Mouse (Mus musculus) heart, embryonic 10.5 days (tissue): ENCODE measurements around the gene Ndfip2. TPM values are rescaled to one million over a fixed set of nuclear protein-coding genes. Genes with fewer than 3 reads are reported as not detected.

Experiments
- DNase-seq: peaks from one replicate; pipeline ENCODE4 v3.0.0-alpha.2; 2017; ENCODE audit warnings: low spot score
- H3K27ac ChIP-seq: fragments of 300-500 bp; sonication (generic); 2 replicates; pipeline ENCODE4 v1.5.1; 2016; ENCODE audit warnings: mild to moderate bottlenecking
- H3K27me3 ChIP-seq: fragments of 300-500 bp; sonication (generic); 2 replicates; pipeline ENCODE4 v1.6.1; 2016; ENCODE audit warnings: mild to moderate bottlenecking; ENCODE audit not compliant: poor library complexity, insufficient read depth, severe bottlenecking
- H3K36me3 ChIP-seq: fragments of 300-500 bp; sonication (generic); 2 replicates; pipeline ENCODE4 v1.6.1; 2016; ENCODE audit warnings: mild to moderate bottlenecking, moderate library complexity
- H3K4me1 ChIP-seq: fragments of 300-500 bp; sonication (generic); 2 replicates; pipeline ENCODE4 v1.6.1; 2016; ENCODE audit warnings: mild to moderate bottlenecking
- H3K4me3 ChIP-seq: fragments of 300-500 bp; sonication (generic); 2 replicates; pipeline ENCODE4 v1.5.1; 2016; ENCODE audit warnings: mild to moderate bottlenecking, moderate library complexity
- H3K9me3 ChIP-seq: fragments of 300-500 bp; sonication (generic); 2 replicates; pipeline ENCODE4 v1.6.1; 2016; ENCODE audit warnings: mild to moderate bottlenecking, moderate library complexity
- WGBS: fragments of 180-500 bp; shearing (Covaris S2); methylation state at CpG from one replicate; pipeline ENCODE4 v1.1.7; 2016; 5-methylcytosine and 5-hydroxymethylcytosine counted together
- polyA plus RNA-seq: library from polyadenylated mRNA; unstranded; fragments of >200 nt; fragmentation: Nextera tagmentation; extraction: Ambion mirVana; gene quantifications from 2 replicates; pipeline ENCODE4 v1.2.1, GENCODE M21; 2016

The Ndfip2 gene
- polyA plus RNA-seq, 1 experiment from 2014 or later, result 55.1 TPM

DNA sequence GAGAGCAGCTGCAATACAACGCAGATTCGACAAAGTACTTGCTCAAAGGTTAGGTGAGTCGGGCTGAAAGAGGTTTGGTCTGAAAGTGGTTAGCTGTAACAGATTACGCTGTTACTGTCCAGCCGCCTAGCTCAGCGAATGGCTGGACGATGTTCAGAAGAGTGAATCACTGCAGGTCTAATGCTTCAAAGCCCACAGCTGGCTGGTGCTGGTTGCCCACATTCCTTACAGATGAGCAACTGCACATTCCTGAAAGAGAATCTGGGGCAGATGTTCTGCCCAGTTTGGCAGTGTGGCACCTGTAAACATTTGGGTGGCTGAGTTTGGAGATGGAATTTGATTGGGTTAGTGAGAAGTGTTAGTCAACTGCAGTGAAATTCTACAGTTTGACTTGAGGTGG is 2.8 kb upstream of the Ndfip2 start:
- no peaks in the 10 kb centered on the region for H3K9me3 ChIP-seq
- WGBS, result 79% methylated on average over 7 of the region's 7 CpGs
- no peaks in the 10 kb centered on the region for H3K27me3 ChIP-seq
- H3K36me3 ChIP-seq, result no peaks in the 10 kb centered on the region
- no peak for DNase-seq
- no peaks in the 10 kb centered on the region for H3K4me1 ChIP-seq
- H3K4me3 ChIP-seq, result no peak overlapping the region
- no peak overlapping the region for H3K27ac ChIP-seq

DNA sequence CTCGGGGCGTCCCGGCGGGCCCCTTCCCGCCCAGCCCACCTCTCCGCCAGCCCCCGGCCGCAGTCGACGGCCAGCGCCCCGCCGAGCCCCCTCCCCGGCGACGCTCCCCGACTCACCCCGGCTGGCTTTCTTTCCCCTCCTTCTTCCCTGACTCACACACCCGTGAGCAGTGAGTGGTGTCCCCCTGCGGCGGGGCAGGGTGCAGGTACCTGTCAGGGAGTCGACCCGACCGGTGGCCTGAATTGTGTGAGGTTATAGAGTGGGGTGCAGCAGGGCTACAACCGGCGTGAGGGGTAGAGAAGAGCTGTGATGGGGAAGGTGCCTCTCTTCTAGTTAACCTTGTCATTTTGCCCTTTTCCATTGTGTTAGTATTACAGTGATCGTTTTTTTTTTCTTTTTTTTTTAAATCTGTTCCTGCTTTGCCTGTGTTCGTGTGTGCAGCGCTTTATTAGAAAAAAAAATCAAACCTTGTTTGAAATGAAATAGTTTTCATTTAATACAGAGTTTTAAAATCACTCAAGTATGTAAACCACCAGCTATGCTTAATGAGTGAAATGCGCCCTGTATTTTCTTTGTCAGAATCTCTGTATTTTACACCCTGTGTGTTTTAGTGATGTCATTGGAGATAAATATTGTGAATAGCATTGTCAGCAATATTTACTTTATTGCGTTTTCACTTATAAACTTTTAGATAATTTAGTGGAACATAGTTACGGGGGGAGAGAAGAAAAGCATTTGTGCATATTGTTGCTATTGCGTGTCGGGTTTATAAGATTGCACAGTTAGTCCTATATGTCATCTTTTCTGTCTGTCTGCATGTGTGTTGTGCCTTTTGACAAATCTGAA is 885 bp downstream of the Ndfip2 start:
- peak overlapping the region; percentile 91 for H3K4me3 ChIP-seq
- peak overlapping the region; percentile 94 for H3K27ac ChIP-seq
- peak; percentile 85 for DNase-seq
- no peaks in the 10 kb centered on the region for H3K9me3 ChIP-seq
- 11% methylated on average over 32 of the region's 34 CpGs for WGBS
- no peaks in the 10 kb centered on the region for H3K27me3 ChIP-seq
- H3K36me3 ChIP-seq, result no peaks in the 10 kb centered on the region
- H3K4me1 ChIP-seq, result no peaks in the 10 kb centered on the region

DNA sequence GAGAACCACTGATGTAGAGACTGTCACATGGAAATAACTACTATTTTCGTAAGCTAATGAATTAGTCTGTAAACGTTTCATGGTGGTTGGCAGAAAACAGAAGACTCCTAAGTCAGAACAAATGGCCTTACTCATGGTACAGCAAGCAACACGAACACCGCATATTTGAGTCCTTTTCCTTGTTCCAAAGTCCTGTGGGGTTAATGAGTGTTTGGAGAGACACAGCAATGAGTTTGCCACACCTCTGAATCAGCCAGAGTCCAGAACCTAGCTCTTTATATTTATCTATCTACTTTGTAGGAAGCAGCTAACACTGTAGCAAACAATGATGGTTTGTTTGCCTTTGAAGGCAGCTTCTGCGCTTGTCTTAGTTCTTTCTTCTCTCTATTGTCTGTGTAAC is 4.5 kb downstream of the Ndfip2 start:
- Histone ChIP-seq H3K27ac (no peak overlapping the region), H3K27me3 (no peaks in the 10 kb centered on the region)
- WGBS, result 77% methylated on average over 5 of the region's 5 CpGs

DNA sequence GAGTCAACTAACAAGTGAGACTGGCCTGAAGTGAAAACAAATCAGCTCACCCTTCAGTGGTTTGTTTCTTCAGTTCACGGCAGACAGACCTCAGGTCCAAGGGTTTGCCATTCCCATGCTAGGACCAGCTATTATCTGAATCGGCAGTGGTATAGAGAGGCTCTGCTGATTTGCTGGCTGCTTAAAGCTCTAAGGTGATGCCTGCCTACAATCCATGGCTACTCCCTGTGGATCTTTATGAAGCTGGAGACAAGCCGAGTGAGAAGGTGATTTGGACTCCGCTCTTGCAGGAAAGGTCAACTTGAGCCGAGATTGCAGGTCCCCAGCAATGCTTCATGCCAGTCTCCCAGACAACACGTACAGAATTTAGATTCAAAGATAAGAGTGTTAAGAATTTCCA is 8.7 kb downstream of the Ndfip2 start:
- WGBS, result 45% methylated on average over 6 of the region's 6 CpGs

More for the DNA sequence above, 4.5 kb downstream of the Ndfip2 start:
- Histone ChIP-seq H3K36me3 (no peaks in the 10 kb centered on the region), H3K4me1 (peaks cover 11% of the 10 kb centered on the region), H3K4me3 (no peak overlapping the region), H3K9me3 (no peaks in the 10 kb centered on the region)
- no peak for DNase-seq

DNA sequence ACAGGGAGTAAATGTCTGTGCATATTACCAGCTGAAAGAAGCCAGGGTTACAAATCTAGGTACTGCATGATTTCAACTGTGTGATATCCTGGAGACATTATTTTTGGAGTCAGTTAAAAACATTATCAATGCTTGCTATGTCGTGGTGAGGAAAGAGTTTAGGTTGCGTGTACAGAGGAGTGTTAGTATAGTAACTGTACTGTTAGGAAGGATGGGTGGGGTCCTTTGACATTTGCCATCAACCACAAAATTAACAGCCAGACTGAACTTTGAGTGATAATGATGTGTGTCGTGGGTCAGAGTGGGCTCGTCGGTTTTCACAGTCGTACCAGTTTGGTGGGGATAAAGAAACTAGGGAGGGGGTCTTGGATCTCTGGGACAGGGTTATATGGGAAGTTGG is 13.7 kb downstream of the Ndfip2 start:
- H3K27ac ChIP-seq, result no peak overlapping the region
- no peaks in the 10 kb centered on the region for H3K36me3 ChIP-seq
- H3K27me3 ChIP-seq, result no peaks in the 10 kb centered on the region
- no peaks in the 10 kb centered on the region for H3K9me3 ChIP-seq
- no peak overlapping the region for H3K4me3 ChIP-seq
- DNase-seq, result no peak
- peaks cover 24% of the 10 kb centered on the region for H3K4me1 ChIP-seq
- WGBS, result 66% methylated on average over 6 of the region's 6 CpGs

More for the DNA sequence above, 8.7 kb downstream of the Ndfip2 start:
- no peak overlapping the region for H3K4me3 ChIP-seq
- no peak overlapping the region for H3K27ac ChIP-seq
- DNase-seq, result no peak
- H3K9me3 ChIP-seq, result no peaks in the 10 kb centered on the region
- no peaks in the 10 kb centered on the region for H3K36me3 ChIP-seq
- H3K27me3 ChIP-seq, result no peaks in the 10 kb centered on the region
- H3K4me1 ChIP-seq, result peaks cover 11% of the 10 kb centered on the region

DNA sequence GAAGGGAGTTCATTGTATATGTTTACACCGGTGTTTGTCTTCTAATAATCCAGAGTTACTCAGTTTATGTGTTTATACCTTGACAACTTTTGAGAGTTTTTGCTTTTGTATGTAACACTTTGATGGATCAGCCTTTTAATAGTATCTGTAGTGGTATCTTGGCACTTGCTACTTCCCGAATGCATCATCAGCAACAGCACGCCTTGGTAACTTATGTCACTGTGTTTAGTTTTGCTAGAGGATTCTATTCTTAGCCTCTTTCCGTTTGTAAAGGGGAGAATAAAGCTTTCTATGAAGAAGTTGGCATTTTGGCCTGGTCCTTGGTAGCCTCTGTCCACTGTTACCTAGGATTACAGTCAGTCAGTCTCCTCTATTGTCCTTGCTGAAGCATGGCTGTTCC is 14.2 kb downstream of the Ndfip2 start:
- Histone ChIP-seq H3K27ac (no peak overlapping the region), H3K9me3 (no peaks in the 10 kb centered on the region), H3K36me3 (no peaks in the 10 kb centered on the region), H3K4me3 (no peak overlapping the region), H3K4me1 (peaks cover 19% of the 10 kb centered on the region), H3K27me3 (no peaks in the 10 kb centered on the region)
- no peak for DNase-seq
- WGBS, result 64% methylated on average over 4 of the region's 4 CpGs

DNA sequence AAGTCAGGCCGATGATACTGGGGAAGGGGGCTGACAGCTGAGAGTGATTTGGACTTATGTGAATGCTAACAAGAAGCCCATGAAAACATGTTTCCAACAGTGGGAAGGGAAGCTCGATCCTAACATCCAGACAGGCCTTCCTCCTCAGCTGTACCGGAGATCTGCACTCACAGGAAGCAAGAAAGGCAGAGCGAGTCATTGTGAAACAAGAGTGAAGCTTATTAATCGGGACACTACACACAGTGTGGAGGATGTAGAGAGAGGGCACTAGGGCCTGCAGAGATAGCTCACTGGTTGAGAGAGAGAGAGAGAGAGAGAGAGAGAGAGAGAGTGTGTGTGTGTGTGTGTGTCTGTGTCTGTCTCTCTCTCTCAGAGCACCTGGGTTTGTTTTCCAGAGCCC is 16.8 kb downstream of the Ndfip2 start:
- peaks cover 19% of the 10 kb centered on the region for H3K4me1 ChIP-seq
- H3K27ac ChIP-seq, result no peak overlapping the region
- no peaks in the 10 kb centered on the region for H3K27me3 ChIP-seq
- H3K36me3 ChIP-seq, result no peaks in the 10 kb centered on the region
- WGBS, result 56% methylated on average over 5 of the region's 5 CpGs
- no peak for DNase-seq
- no peaks in the 10 kb centered on the region for H3K9me3 ChIP-seq
- H3K4me3 ChIP-seq, result no peak overlapping the region

DNA sequence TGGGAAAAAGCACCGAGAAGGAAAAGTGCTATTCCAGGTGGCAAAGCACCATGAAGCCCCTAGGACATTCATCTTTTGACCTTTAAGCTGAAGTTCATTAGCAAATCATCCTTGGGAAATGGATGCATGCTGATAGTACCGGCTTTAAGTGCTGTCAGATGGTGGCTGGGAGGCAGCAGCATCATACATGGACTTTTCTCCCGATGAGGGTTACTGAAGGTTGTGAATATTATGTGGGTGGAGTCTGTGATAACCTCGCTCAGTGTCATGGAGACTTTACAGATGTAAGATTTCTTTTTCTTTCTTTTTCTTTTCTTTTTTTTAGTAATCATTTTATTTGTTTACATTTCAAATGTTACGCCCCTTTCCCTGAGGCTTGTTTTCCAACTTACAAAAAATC is 18.9 kb downstream of the Ndfip2 start:
- Histone ChIP-seq H3K9me3 (no peaks in the 10 kb centered on the region), H3K4me1 (peaks cover 19% of the 10 kb centered on the region), H3K27ac (no peak overlapping the region), H3K4me3 (no peak overlapping the region), H3K27me3 (no peaks in the 10 kb centered on the region), H3K36me3 (no peaks in the 10 kb centered on the region)
- WGBS, result 76% methylated on average over 5 of the region's 5 CpGs
- no peak for DNase-seq

DNA sequence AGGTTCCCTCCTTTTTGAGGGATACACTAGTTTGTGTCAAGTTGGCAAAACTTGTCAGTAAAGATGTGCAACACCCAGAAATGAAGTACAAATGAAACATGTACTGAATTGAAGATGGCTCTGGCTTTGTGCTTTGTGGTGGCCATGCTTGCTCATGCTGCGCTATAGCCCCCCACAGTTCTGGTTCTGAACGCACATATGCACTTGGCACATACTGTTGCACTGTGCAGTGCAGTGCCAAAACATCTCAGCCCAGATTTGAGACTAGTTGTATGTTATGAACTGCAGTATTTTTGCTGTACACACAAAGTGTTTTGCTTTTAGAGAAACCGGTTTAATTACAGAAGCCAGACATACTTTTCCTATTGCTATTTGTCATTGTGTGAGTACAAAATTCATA is 25.7 kb downstream of the Ndfip2 start:
- no peaks in the 10 kb centered on the region for H3K4me1 ChIP-seq
- peaks cover 7% of the 10 kb centered on the region; the same call in 1 of the 2 replicates for H3K36me3 ChIP-seq
- no peak overlapping the region for H3K27ac ChIP-seq
- no peak for DNase-seq
- no peaks in the 10 kb centered on the region for H3K27me3 ChIP-seq
- H3K9me3 ChIP-seq, result no peaks in the 10 kb centered on the region
- no peak overlapping the region for H3K4me3 ChIP-seq
- 92% methylated on average over 3 of the region's 3 CpGs for WGBS

DNA sequence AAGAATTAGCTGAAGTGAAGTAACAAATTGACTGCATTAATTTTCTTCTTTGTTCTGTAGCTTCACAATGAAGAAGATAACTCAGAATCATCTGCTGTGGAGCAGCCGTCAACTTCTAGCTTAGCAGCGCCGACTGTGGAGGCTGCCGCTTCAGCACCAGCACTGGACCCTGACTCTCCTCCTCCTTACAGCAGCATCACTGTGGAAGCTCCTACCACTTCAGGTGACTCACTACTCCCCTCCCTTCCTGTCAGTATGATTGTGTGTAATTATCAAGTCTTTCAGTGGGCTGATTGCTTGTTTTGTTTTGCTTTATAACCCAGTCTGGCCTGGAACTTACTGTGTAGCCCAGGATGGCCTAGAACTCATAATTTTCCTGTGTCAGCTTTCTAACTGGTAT is 29.2 kb downstream of the Ndfip2 start:
- Histone ChIP-seq H3K9me3 (no peaks in the 10 kb centered on the region), H3K36me3 (peaks cover 11% of the 10 kb centered on the region), H3K27ac (no peak overlapping the region), H3K4me3 (no peak overlapping the region), H3K4me1 (no peaks in the 10 kb centered on the region), H3K27me3 (no peaks in the 10 kb centered on the region)
- no peak for DNase-seq
- 89% methylated on average over 4 of the region's 4 CpGs for WGBS

DNA sequence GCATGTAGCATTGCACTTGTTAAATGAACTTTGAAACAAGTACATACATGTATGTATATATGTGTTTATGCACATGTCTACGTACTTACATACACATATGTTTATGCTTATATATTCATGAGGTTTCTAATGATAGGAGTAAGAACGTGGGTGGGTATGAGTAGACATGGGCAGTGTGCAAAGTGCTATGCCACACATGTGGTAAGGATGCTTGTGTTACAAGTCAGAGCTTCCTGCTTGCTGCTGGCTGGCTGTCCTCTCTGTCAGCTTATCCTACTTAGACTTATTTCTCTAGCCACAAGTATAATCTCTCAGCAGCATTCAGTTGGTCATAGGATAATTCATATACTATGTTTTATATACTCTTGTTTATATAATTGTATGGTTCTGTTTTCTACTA is 29.6 kb downstream of the Ndfip2 start:
- no peaks in the 10 kb centered on the region for H3K4me1 ChIP-seq
- no peak overlapping the region for H3K4me3 ChIP-seq
- H3K27ac ChIP-seq, result no peak overlapping the region
- DNase-seq, result no peak
- WGBS, result 87% methylated on average over 2 of the region's 2 CpGs
- no peaks in the 10 kb centered on the region for H3K9me3 ChIP-seq
- no peaks in the 10 kb centered on the region for H3K27me3 ChIP-seq
- H3K36me3 ChIP-seq, result peaks cover 15% of the 10 kb centered on the region

DNA sequence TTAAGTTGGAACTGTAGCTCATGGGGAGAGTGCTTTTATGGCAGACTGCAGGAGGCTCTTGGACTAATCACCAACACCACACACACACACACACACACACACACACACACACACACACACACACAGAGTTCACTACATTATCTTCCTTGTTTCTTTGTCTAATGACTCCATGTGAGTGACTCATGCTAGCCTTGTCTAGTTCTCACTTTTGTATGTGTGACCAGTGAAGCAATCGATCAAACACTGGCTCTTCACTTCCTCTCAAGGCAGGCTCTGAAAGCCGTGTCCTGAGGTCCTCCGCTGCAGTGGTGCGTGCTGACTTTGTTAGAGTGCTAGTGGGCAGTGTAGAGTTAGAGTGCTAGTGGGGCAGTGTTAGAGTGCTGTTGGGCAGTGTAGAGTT is 30.2 kb downstream of the Ndfip2 start:
- no peak overlapping the region for H3K27ac ChIP-seq

DNA sequence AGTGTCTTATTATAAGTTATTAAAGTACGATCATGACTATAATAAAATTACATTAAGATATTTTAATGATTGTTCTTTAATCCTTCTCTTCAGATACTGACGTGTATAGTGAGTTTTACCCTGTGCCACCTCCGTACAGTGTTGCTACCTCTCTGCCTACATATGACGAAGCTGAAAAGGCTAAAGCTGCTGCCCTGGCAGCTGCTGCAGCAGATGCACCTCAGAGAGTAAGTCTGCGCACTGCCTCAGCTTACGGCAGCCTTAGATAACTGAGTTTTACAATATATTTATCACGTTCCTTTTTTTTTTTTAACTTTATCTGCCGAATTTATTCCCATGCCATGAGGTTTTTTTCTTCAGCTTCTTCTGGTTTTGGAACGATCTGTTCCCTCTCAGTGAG is 33.8 kb downstream of the Ndfip2 start:
- Histone ChIP-seq H3K27ac (no peak overlapping the region), H3K36me3 (peaks cover 21% of the 10 kb centered on the region), H3K4me1 (no peaks in the 10 kb centered on the region), H3K9me3 (no peaks in the 10 kb centered on the region), H3K4me3 (no peak overlapping the region), H3K27me3 (no peaks in the 10 kb centered on the region)
- DNase-seq, result no peak
- WGBS, result 88% methylated on average over 9 of the region's 9 CpGs

More for the DNA sequence above, 30.2 kb downstream of the Ndfip2 start:
- Histone ChIP-seq H3K36me3 (peaks cover 16% of the 10 kb centered on the region), H3K27me3 (no peaks in the 10 kb centered on the region), H3K4me1 (no peaks in the 10 kb centered on the region), H3K4me3 (no peak overlapping the region), H3K9me3 (no peaks in the 10 kb centered on the region)
- DNase-seq, result no peak
- 90% methylated on average over 4 of the region's 4 CpGs for WGBS

DNA sequence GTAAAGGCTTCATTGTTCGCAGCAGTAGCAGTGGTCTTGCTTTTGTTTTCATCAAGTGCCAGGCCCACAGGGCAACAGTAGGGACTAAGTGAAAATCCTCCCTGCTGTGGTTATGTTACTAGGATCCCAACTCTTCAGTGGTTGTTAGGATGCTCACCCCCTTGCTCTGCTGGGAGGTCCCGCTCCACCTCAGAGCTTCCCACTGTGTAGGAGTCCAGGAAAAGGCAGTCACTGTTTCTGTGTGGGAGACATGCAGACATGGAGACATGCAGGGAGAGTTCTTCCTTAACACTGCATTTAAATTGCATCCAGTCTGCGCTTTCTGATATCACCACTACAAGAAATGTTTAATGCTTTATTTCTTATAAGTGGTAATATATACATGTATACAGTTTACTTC is 35.4 kb downstream of the Ndfip2 start:
- Histone ChIP-seq H3K4me3 (no peak overlapping the region), H3K9me3 (no peaks in the 10 kb centered on the region), H3K27me3 (no peaks in the 10 kb centered on the region), H3K4me1 (no peaks in the 10 kb centered on the region), H3K27ac (no peak overlapping the region), H3K36me3 (peaks cover 23% of the 10 kb centered on the region)
- no peak for DNase-seq
- 92% methylated on average over 3 of the region's 3 CpGs for WGBS
